Mouse (Mus musculus) forebrain, embryonic 10.5 days (tissue): ENCODE measurements at regions not wholly inside any gene's neighbourhood (a gene's known extent, or its start where the extent isn't known, plus 50 kb on each side); places are given as distances from the start of the nearest gene placed in this dataset.

Experiments used
- DNase-seq: peaks from one replicate; pipeline ENCODE4 v3.0.0-alpha.2; 2017; ENCODE audit warnings: low spot score; ENCODE audit errors: extremely low spot score
- H3K27ac ChIP-seq: fragments of 300-500 bp; sonication (generic); 2 replicates; pipeline ENCODE4 v1.5.1; 2016; ENCODE audit warnings: mild to moderate bottlenecking
- H3K27me3 ChIP-seq: fragments of 300-500 bp; sonication (generic); 2 replicates; pipeline ENCODE4 v1.6.1; 2016; ENCODE audit warnings: mild to moderate bottlenecking; ENCODE audit not compliant: poor library complexity, severe bottlenecking
- H3K36me3 ChIP-seq: fragments of 300-500 bp; sonication (generic); replicated peaks from 2 replicates; pipeline ENCODE4 v1.6.1; 2016; ENCODE audit warnings: mild to moderate bottlenecking, moderate library complexity
- H3K4me1 ChIP-seq: fragments of 300-500 bp; sonication (generic); 2 replicates; pipeline ENCODE4 v1.6.1; 2016
- H3K4me3 ChIP-seq: fragments of 300-500 bp; sonication (generic); 2 replicates; pipeline ENCODE4 v1.5.1; 2016; ENCODE audit warnings: mild to moderate bottlenecking, moderate library complexity
- H3K9me3 ChIP-seq: fragments of 300-500 bp; sonication (generic); 2 replicates; pipeline ENCODE4 v1.6.1; 2016; ENCODE audit warnings: mild to moderate bottlenecking, moderate library complexity
- WGBS: fragments of 180-500 bp; shearing (Covaris S2); methylation state at CpG from one replicate; pipeline ENCODE4 v1.1.7; 2016; 5-methylcytosine and 5-hydroxymethylcytosine counted together

GRCm38 (mm10) chr12:50084517-50084916, 564.4 kb downstream of the Prkd1 start:
- 87% methylated on average over 3 of the region's 3 CpGs for WGBS
- Histone ChIP-seq H3K27ac (no peak overlapping the region), H3K4me3 (no peak overlapping the region), H3K4me1 (peaks cover 7% of the 10 kb centered on the region; the same call in 1 of the 2 replicates), H3K9me3 (no peaks in the 10 kb centered on the region), H3K27me3 (no peaks in the 10 kb centered on the region), H3K36me3 (no peaks in the 10 kb centered on the region)
- DNase-seq: no peak

DNA sequence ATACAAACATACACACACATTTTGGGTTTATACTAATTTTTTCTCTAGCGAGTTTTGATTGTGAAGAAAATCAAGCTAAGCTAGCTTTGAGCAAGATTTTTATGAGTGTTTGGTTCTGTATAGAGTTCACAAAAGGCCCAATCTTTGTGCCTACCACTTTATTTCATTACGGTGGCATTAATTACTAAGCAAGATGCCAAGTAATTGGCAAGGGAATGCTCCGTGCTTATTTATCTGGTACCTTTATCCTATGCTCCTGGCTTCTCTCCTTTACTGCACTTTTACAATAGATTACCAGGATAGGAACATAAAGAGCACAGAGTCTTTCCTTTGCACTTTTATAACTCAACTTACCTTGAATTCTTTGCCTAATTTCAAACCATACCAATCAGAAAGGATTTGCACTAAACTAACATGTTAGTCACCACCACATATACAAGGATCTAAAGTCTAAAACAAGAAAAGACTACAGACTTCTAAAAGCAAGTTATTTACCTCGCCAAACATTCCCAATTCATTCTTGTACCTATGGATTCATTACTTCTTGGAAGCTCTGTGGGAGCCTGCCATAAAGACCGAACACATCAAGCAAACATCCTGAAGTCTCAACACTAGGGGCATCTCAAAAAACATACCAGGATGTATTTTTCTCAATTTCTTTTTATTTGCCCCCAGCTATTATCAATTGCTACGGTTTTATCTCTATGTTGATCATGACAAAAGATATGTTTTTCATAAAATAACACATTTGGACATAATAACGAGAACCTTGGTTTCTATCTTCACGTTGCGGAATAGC, 537.5 kb downstream of the Prkd1 start:
- Histone ChIP-seq H3K27me3 (peaks cover 14% of the 10 kb centered on the region), H3K4me1 (peaks cover 30% of the 10 kb centered on the region), H3K9me3 (no peaks in the 10 kb centered on the region), H3K27ac (no peak overlapping the region), H3K4me3 (no peak overlapping the region), H3K36me3 (no peaks in the 10 kb centered on the region)
- no peak for DNase-seq
- WGBS: 88% methylated on average over 9 of the region's 9 CpGs

GRCm38 (mm10) chr12:50112081-50112491, 536.8 kb downstream of the Prkd1 start:
- WGBS: 87% methylated on average over 7 of the region's 7 CpGs
- no peaks in the 10 kb centered on the region for H3K36me3 ChIP-seq
- peaks cover 30% of the 10 kb centered on the region for H3K4me1 ChIP-seq
- DNase-seq: no peak
- no peak overlapping the region for H3K27ac ChIP-seq
- no peak overlapping the region for H3K4me3 ChIP-seq
- H3K27me3 ChIP-seq: peaks cover 20% of the 10 kb centered on the region
- no peaks in the 10 kb centered on the region for H3K9me3 ChIP-seq

- DNase-seq: peak; percentile 30
- peak overlapping the region; percentile 74 for H3K27ac ChIP-seq
- H3K36me3 ChIP-seq: no peaks in the 10 kb centered on the region
- WGBS: 31% methylated on average over 2 of the region's 2 CpGs
- no peaks in the 10 kb centered on the region for H3K9me3 ChIP-seq
- H3K4me3 ChIP-seq: no peak overlapping the region
- H3K27me3 ChIP-seq: peaks cover 33% of the 10 kb centered on the region
- H3K4me1 ChIP-seq: peaks cover 58% of the 10 kb centered on the region
Measured at GRCm38 (mm10) chr12:50115855-50116254, 533.0 kb downstream of the Prkd1 start.

GRCm38 (mm10) chr12:50118346-50118745, 530.6 kb downstream of the Prkd1 start:
- no peaks in the 10 kb centered on the region for H3K9me3 ChIP-seq
- peak overlapping the region; percentile 60; the same call in 1 of the 2 replicates for H3K27ac ChIP-seq
- H3K4me3 ChIP-seq: no peak overlapping the region
- no peaks in the 10 kb centered on the region for H3K36me3 ChIP-seq
- no peak for DNase-seq
- H3K4me1 ChIP-seq: peaks cover 72% of the 10 kb centered on the region
- H3K27me3 ChIP-seq: peaks cover 44% of the 10 kb centered on the region

- peaks cover 59% of the 10 kb centered on the region for H3K4me1 ChIP-seq
- DNase-seq: peak; percentile 31
- no peaks in the 10 kb centered on the region for H3K9me3 ChIP-seq
- H3K36me3 ChIP-seq: no peaks in the 10 kb centered on the region
- peaks cover 53% of the 10 kb centered on the region for H3K27me3 ChIP-seq
- H3K27ac ChIP-seq: peak overlapping the region; percentile 83; the same call in 1 of the 2 replicates
- 28% methylated on average over 5 of the region's 5 CpGs for WGBS
- no peak overlapping the region for H3K4me3 ChIP-seq
Measured at GRCm38 (mm10) chr12:50122145-50122544, 526.8 kb downstream of the Prkd1 start.

- H3K36me3 ChIP-seq: no peaks in the 10 kb centered on the region
- H3K4me1 ChIP-seq: peaks cover 52% of the 10 kb centered on the region
- peaks cover 45% of the 10 kb centered on the region for H3K27me3 ChIP-seq
- no peak overlapping the region for H3K4me3 ChIP-seq
- DNase-seq: no peak
- peak overlapping the region; percentile 59 for H3K27ac ChIP-seq
- WGBS: 61% methylated on average over 1 of the region's 1 CpGs
- no peaks in the 10 kb centered on the region for H3K9me3 ChIP-seq
Measured at GRCm38 (mm10) chr12:50122971-50123370, 525.9 kb downstream of the Prkd1 start.

- no peak for DNase-seq
- H3K27me3 ChIP-seq: no peaks in the 10 kb centered on the region
- H3K27ac ChIP-seq: no peak overlapping the region
- no peaks in the 10 kb centered on the region for H3K36me3 ChIP-seq
- no peak overlapping the region for H3K4me3 ChIP-seq
- 88% methylated on average over 9 of the region's 9 CpGs for WGBS
- no peaks in the 10 kb centered on the region for H3K4me1 ChIP-seq
- H3K9me3 ChIP-seq: no peaks in the 10 kb centered on the region
Measured at GRCm38 (mm10) chr12:50158143-50158542, 490.8 kb downstream of the Prkd1 start.

- Histone ChIP-seq H3K36me3 (no peaks in the 10 kb centered on the region), H3K27ac (peak overlapping the region; percentile 9; the same call in 1 of the 2 replicates), H3K4me1 (peaks cover 46% of the 10 kb centered on the region), H3K9me3 (no peaks in the 10 kb centered on the region), H3K27me3 (no peaks in the 10 kb centered on the region), H3K4me3 (no peak overlapping the region)
- 19% methylated on average over 1 of the region's 1 CpGs for WGBS
- no peak for DNase-seq
Measured at GRCm38 (mm10) chr12:50187332-50187731, 461.6 kb downstream of the Prkd1 start.

- Histone ChIP-seq H3K36me3 (no peaks in the 10 kb centered on the region), H3K27ac (peak overlapping the region; percentile 79), H3K4me1 (peaks cover 83% of the 10 kb centered on the region), H3K9me3 (no peaks in the 10 kb centered on the region), H3K4me3 (no peak overlapping the region), H3K27me3 (no peaks in the 10 kb centered on the region)
- no peak for DNase-seq
Measured at GRCm38 (mm10) chr12:50190892-50191539, 457.9 kb downstream of the Prkd1 start.

DNA sequence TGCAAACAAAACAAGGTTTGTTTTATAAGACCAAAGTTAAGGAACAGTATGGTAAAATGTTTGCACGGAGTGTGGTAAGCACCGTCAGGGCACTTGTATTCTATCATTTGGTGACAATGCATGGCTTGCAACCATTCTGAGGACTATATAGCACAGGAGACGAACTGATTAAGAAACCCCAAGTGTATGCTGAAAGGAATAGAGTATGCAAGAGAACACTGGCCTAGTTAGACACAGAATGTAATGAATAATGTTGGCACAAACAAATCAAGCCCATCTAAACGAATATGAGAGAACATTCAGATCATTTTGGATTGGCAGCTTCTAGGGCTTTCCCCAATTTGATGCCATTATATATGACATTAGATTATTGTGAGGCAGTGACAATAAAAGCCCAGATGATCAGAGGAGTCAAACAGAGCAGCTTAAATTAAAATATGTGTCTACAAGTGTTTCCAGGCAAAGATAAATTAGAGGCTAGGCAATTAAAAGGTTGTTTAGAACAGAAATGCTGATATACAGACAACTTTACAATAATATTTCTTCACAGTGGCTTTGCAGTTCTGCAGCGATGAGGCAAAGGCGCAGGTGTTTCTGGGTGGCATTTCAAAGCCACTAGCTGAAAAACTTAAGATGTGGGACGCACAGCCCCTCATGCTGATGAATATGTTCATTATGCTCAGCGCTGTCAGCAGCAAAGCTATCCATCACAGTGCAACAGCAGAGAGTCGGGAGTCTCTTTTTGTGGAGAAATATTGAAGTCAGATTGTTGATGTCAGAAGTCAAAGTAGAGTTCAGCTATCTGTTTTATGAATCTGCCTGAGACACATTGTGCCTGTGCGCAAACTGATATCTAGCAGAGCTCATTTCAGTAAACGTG, 456.9 kb downstream of the Prkd1 start:
- 60% methylated on average over 11 of the region's 11 CpGs for WGBS
- DNase-seq: no peak
- Histone ChIP-seq H3K4me3 (no peak overlapping the region; the same call in 1 of the 2 replicates), H3K27ac (peak overlapping the region; percentile 79), H3K36me3 (no peaks in the 10 kb centered on the region), H3K27me3 (no peaks in the 10 kb centered on the region), H3K9me3 (no peaks in the 10 kb centered on the region), H3K4me1 (peaks cover 85% of the 10 kb centered on the region)

GRCm38 (mm10) chr12:50193501-50193900, 455.4 kb downstream of the Prkd1 start:
- Histone ChIP-seq H3K9me3 (no peaks in the 10 kb centered on the region), H3K4me1 (peaks cover 89% of the 10 kb centered on the region), H3K27me3 (peaks cover 4% of the 10 kb centered on the region; the same call in 1 of the 2 replicates), H3K36me3 (no peaks in the 10 kb centered on the region), H3K27ac (peak overlapping the region; percentile 79), H3K4me3 (no peak overlapping the region)
- DNase-seq: no peak
- WGBS: 57% methylated on average over 3 of the region's 3 CpGs
